Mouse (Mus musculus) hindbrain, postnatal 0 days (tissue): ENCODE data around the gene Btbd9. TPM values are rescaled to one million over a fixed set of nuclear protein-coding genes. Genes with fewer than 3 reads are reported as not detected.
A peak's percentile ranks its signal among the peaks of the same experiment; 100 is the strongest.

ENCODE experiments used
- ATAC-seq: fragments of 200-750 bp; cut with Nextera tagmentation; 2 replicates; pipeline ENCODE4 v1.8.0; 2017; ENCODE audit warnings: mild to moderate bottlenecking, moderate TSS enrichment, moderate library complexity
- DNase-seq: peaks from one replicate; pipeline ENCODE4 v3.0.0-alpha.2; 2015; ENCODE audit warnings: low spot score
- H3K27ac ChIP-seq: fragments of 300-500 bp; sonication (generic); 2 replicates; pipeline ENCODE4 v1.5.1; 2014; ENCODE audit warnings: mild to moderate bottlenecking
- H3K27me3 ChIP-seq: fragments of 300-500 bp; sonication (generic); 2 replicates; pipeline ENCODE4 v1.6.1; 2014; ENCODE audit warnings: low read length, mixed read lengths; ENCODE audit not compliant: insufficient read depth
- H3K36me3 ChIP-seq: fragments of 300-500 bp; sonication (generic); 2 replicates; pipeline ENCODE4 v1.6.1; 2014; ENCODE audit warnings: low read length, mixed read lengths; ENCODE audit not compliant: insufficient read depth
- H3K4me1 ChIP-seq: fragments of 300-500 bp; sonication (generic); 2 replicates; pipeline ENCODE4 v1.6.1; 2014; ENCODE audit warnings: antibody characterized with exemption, low read length, mixed read lengths; ENCODE audit not compliant: insufficient read depth
- H3K4me2 ChIP-seq: fragments of 300-500 bp; sonication (generic); 2 replicates; pipeline ENCODE4 v1.6.1; 2014; ENCODE audit warnings: low read depth, mild to moderate bottlenecking, low read length, moderate library complexity, mixed read lengths
- H3K4me3 ChIP-seq: fragments of 300-500 bp; sonication (generic); 2 replicates; pipeline ENCODE4 v1.5.1; 2014; ENCODE audit warnings: low read length
- H3K9ac ChIP-seq: fragments of 300-500 bp; sonication (generic); replicated peaks from 2 replicates; pipeline ENCODE4 v1.6.1; 2014; ENCODE audit warnings: mild to moderate bottlenecking, low read length, moderate library complexity, mixed read lengths
- H3K9me3 ChIP-seq: fragments of 300-500 bp; sonication (generic); 2 replicates; pipeline ENCODE4 v1.6.1; 2016; ENCODE audit warnings: low read length, mixed read lengths
- CTCF ChIP-seq: IDR thresholded peaks from 2 replicates; pipeline ENCODE4 v1.5.1; 2016; ENCODE audit warnings: antibody characterized with exemption, control low read depth, low read depth
- WGBS: fragments of 180-500 bp; shearing (Covaris S2); extraction: QIAGEN DNeasy Blood & Tissue Kit; methylation state at CpG from one replicate; pipeline ENCODE4 v1.1.7; 2014; 5-methylcytosine and 5-hydroxymethylcytosine counted together
- polyA plus RNA-seq: library from polyadenylated mRNA; unstranded; fragments of >200 nt; fragmentation: Nextera tagmentation; extraction: Ambion mirVana; gene quantifications from 2 replicates; pipeline ENCODE4 v1.2.1, GENCODE M21; 2015
- total RNA-seq: library from RNA; depleted of rRNA; stranded (reverse); fragments of >200 nt; gene quantifications from 2 replicates; pipeline ENCODE4 v1.2.3, GENCODE M21; 2014

The Btbd9 gene
- total and polyA plus RNA-seq, 2 experiments from 2014 or later, result 67.7 to 122 TPM

GRCm38 (mm10) chr17:30343701-30344473 lies 232.4 kb downstream of the Btbd9 start:
- WGBS, result 53% methylated on average over 9 of the region's 9 CpGs
- peaks cover 21% of the 10 kb centered on the region for H3K4me1 ChIP-seq
- ATAC-seq (no peak), DNase-seq (no peak)
- no peaks in the 10 kb centered on the region for H3K9me3 ChIP-seq
- no peaks in the 10 kb centered on the region for H3K36me3 ChIP-seq
- H3K4me2 ChIP-seq, result no peak overlapping the region
- no peaks in the 10 kb centered on the region for H3K27me3 ChIP-seq
- no peak overlapping the region for H3K27ac ChIP-seq
- TF ChIP-seq CTCF, result no peak
- H3K4me3 ChIP-seq, result no peak overlapping the region
- no peak overlapping the region for H3K9ac ChIP-seq

- ATAC-seq (no peak), DNase-seq (no peak)
- Histone ChIP-seq H3K36me3 (no peaks in the 10 kb centered on the region), H3K27ac (no peak overlapping the region), H3K4me2 (no peak overlapping the region), H3K27me3 (no peaks in the 10 kb centered on the region), H3K4me3 (no peak overlapping the region), H3K4me1 (peaks cover 6% of the 10 kb centered on the region), H3K9ac (no peak overlapping the region), H3K9me3 (no peaks in the 10 kb centered on the region)
- 81% methylated on average over 6 of the region's 6 CpGs for WGBS
- TF ChIP-seq CTCF, result no peak
These were observed 234.7 kb downstream of the Btbd9 start for GRCm38 (mm10) chr17:30341556-30341955.

GRCm38 (mm10) chr17:30340495-30341126 lies 235.7 kb downstream of the Btbd9 start:
- DNase-seq, result peak; percentile 58
- H3K4me3 ChIP-seq, result no peak overlapping the region

GRCm38 (mm10) chr17:30339317-30339716 lies 237.0 kb downstream of the Btbd9 start:
- Histone ChIP-seq H3K36me3 (no peaks in the 10 kb centered on the region), H3K9me3 (no peaks in the 10 kb centered on the region), H3K9ac (no peak overlapping the region), H3K27me3 (no peaks in the 10 kb centered on the region), H3K4me1 (peaks cover 6% of the 10 kb centered on the region; the same call in 1 of the 2 replicates), H3K4me3 (no peak overlapping the region), H3K4me2 (no peak overlapping the region), H3K27ac (no peak overlapping the region)
- WGBS, result 89% methylated on average over 5 of the region's 5 CpGs
- no peak for DNase-seq
- ATAC-seq, result no peak
- TF ChIP-seq CTCF, result no peak

More at GRCm38 (mm10) chr17:30340495-30341126, 235.7 kb downstream of the Btbd9 start:
- peaks cover 6% of the 10 kb centered on the region; the same call in 1 of the 2 replicates for H3K4me1 ChIP-seq
- 43% methylated on average over 13 of the region's 13 CpGs for WGBS
- ATAC-seq, result peak; percentile 66; the same call in 1 of the 2 replicates
- no peaks in the 10 kb centered on the region for H3K27me3 ChIP-seq
- H3K9me3 ChIP-seq, result no peaks in the 10 kb centered on the region
- no peak overlapping the region for H3K4me2 ChIP-seq
- peak; percentile 29; the same call in 1 of the 2 replicates for TF ChIP-seq CTCF
- no peaks in the 10 kb centered on the region for H3K36me3 ChIP-seq
- peak overlapping the region; percentile 52 for H3K27ac ChIP-seq
- no peak overlapping the region for H3K9ac ChIP-seq

GRCm38 (mm10) chr17:30336816-30337215 lies 239.5 kb downstream of the Btbd9 start:
- H3K36me3 ChIP-seq, result no peaks in the 10 kb centered on the region
- H3K27me3 ChIP-seq, result no peaks in the 10 kb centered on the region
- no peak overlapping the region for H3K4me2 ChIP-seq
- DNase-seq (no peak), ATAC-seq (no peak)
- H3K9me3 ChIP-seq, result no peaks in the 10 kb centered on the region
- no peak overlapping the region for H3K4me3 ChIP-seq
- peaks cover 6% of the 10 kb centered on the region; the same call in 1 of the 2 replicates for H3K4me1 ChIP-seq
- no peak overlapping the region for H3K9ac ChIP-seq
- no peak for TF ChIP-seq CTCF
- no peak overlapping the region for H3K27ac ChIP-seq
- WGBS, result 34% methylated on average over 7 of the region's 7 CpGs

GRCm38 (mm10) chr17:30336280-30336679 lies 240.0 kb downstream of the Btbd9 start:
- H3K36me3 ChIP-seq, result no peaks in the 10 kb centered on the region
- WGBS, result 47% methylated on average over 5 of the region's 5 CpGs

More at GRCm38 (mm10) chr17:30336280-30336679, 240.0 kb downstream of the Btbd9 start:
- ATAC-seq (no peak), DNase-seq (no peak)
- Histone ChIP-seq H3K4me3 (no peak overlapping the region), H3K9ac (no peak overlapping the region), H3K27ac (no peak overlapping the region), H3K4me1 (peaks cover 6% of the 10 kb centered on the region; the same call in 1 of the 2 replicates), H3K4me2 (no peak overlapping the region), H3K27me3 (no peaks in the 10 kb centered on the region), H3K9me3 (no peaks in the 10 kb centered on the region)
- no peak for TF ChIP-seq CTCF
